Mouse (Mus musculus): Measurements from ENCODE around the gene Uck1.

DNA sequence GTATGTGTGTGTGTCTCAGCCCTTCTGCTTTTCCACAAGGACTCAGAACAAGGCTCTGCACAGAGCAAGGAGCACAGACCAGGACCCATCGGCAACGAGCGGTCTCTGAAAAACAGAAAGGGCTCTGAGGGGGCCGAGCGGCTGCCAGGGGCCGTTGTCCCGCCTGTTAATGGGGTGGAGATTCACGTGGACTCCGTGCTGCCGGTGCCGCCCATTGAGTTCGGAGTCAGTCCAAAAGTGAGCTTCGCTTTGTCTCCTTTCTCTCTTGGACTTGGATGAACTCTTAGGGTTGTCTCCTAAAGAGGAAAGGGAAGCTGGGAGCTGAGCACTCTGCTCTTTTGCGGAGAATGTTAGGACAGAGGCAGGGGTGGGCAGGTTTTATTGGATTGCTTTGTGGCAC, 40.5 kb downstream of the Uck1 start:
- no peak for TF ChIP-seq CTCF (IDR thresholded peaks at IDR 0.05; ENCODE audit: low read depth)
- no peak for TF ChIP-seq EP300 (IDR thresholded peaks at IDR 0.05; ENCODE audit: low read depth)
